Mouse (Mus musculus): ENCODE results near the gene Casz1.

DNA sequence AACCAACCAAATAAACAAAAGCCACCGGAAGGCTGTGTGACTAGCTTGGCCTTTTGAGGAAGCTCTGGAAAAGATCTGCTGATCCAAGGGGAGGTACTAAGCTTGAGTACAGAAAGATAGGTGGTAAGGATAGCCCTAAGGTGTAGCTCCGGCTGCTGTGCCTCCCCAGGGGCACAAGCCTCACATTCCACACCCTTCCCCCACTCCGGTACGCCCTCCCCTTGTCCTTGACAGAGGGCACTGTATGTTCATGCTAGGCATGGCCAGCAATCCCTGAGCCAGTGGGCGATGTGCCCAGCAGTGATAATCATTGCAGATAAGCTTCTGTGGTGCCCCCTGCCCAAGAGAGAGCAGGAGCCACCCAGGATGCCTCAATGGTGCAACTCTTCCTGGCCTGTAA lies 51.3 kb downstream of the Casz1 start:
- TF ChIP-seq CTCF (IDR thresholded peaks at IDR 0.05; ENCODE audit: low read depth) (no peak), EP300 (IDR thresholded peaks at IDR 0.05; ENCODE audit: low read depth) (no peak)

Measured in liver, embryonic 14.5 days (tissue).